Mouse (Mus musculus): ENCODE results near the gene 6030452D12Rik.

The 6030452D12Rik gene

DNA sequence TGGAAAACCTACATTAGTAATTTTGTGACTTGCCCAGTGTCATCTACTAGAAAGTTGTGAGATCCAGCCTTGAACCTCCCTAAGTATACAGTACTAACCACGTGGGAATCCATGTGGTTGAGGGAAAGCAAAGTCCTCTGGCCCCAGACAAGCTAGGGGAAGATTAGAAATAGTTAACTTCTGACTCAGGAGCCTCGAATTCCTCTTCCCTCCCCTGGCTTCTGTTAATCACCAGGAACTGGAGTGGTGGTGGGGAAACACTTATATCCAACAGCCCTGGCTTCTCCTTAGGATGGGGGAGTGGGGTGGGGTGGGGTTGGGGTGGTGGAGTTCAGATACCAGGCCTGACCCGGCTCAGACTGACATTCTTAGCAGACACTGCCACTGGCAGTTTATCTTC lies 18.4 kb downstream of the 6030452D12Rik start:
- DNase-seq, result peak in 1 of 2 experiments; percentile 23

DNA sequence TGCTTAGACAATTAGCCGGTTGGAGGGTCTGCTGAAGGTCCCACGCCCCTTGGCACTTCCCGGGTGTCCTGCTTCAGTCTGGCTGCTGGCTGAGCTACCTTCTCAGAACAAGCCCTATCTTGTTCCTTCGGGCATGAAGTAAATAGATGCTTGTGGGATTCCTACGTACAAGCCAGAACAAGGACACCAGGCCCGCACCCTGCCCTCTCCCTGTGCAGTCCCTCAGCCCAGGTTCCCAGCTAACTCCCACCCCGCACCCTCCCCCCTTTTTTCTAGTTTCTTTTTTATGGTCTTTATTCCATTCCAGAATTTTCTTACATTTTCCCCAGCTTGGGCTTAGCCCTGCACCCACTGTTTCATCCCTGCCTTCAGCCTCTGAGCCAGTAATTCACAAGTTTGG lies 20.3 kb downstream of the 6030452D12Rik start:
- no peak for DNase-seq

DNA sequence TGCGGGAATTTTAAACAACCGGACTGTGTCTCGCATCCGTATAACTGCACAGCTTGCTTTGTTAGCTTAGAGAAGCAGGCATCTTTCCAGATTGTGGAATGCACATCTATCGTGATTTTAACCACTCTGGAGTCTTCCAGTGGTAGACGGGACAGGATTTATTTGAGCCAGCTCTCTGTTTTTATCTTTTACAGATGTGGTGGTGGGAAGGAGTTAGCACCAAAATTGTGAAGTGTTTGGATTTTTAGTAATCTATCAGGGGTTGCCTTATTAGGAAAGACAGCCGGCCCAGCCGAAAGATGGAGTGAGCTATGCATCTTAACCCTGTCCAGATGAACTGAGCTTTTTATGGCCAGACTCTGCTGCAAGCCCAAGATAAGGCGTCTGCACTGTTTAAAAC lies 21.5 kb downstream of the 6030452D12Rik start:
- DNase-seq, result no peak

DNA sequence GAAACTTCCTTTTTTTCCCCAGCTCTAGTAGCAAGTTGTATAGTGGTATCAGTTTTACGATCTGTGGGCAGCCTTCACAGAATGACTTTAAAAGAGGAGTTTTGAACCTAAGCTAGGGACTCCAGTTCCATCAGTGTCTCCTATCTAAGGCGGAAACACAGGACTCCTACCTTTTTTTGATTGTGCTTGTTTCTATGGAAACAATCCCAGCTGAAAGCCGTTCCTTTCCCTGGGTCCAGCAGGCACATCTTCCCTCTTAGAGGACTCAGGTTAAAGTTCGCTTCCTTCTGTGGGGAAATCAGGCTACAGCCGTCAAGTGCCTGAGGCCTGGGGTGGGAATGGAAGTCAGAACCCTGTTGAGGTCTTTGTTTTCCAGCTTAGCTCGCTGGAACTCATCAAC lies 26.4 kb downstream of the 6030452D12Rik start:
- no peak for DNase-seq

DNA sequence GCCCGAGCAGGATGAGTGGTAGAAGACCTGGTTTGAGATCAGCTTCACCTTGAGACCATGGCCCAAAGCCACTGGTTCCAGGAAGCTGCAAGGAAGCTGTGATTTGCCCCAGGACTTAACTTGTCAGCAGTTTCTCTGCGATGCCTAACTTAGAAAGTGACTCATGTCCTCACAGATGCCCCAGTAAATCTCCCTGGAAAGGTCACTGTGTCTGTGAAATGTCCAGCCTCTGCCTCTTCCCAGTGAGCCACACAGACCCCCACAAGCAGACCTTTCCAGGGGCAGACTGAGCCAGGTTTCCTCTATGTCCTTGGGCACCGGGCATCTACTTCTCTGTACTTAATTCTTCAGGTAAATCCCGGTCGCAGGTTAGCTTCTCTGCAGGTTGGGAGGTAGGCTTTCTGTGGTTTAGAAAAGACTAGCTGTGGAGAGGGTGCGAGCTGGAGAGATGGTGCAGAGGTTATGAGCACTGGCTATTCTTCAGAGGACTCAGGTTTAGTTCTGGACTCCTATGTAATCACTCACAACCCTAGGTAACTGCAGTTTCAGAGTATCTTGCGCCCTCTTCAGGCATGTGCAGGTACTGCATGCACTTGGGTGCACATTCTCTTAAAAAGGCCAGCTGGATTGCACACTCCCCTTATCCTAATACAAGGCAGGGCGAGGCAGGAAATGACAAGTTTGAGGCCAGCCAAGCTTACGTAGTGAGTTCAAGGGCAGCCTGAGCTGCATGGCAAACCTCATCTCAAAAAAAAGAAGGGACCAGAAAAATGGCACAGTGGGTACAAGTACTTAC lies 27.1 kb downstream of the 6030452D12Rik start:
- no peak for DNase-seq

DNA sequence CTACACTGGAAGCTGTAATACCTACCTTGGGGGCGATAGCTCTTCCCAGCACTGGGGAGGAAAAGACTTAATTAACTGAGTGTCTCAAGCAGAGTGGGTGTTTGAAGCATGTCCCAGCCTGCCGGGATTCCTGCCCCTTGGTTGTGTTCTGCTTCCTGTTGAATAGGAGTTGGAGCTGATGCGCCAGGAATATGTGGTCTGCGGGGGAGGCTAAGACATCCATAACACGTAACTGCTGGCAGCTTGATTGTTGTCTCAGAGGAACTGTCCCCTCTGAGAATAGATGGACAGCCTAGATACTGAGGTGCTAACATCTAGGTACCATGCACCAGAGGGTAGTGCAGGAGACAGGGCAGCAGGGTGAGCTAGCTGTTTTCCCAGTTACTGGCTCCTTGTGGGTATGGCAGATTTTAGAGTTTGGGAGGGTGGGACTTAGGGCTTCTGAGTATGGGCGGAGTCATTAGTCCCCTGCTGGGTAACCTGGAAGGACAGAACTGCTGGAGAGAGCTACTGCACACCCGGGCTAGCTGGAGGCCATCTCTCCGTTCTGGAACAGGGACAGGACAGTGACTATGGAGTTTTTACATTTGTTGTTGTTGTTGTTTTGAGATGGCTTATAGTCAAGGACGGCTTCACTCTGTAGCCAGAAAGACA lies 28.4 kb downstream of the 6030452D12Rik start:
- no peak for DNase-seq

DNA sequence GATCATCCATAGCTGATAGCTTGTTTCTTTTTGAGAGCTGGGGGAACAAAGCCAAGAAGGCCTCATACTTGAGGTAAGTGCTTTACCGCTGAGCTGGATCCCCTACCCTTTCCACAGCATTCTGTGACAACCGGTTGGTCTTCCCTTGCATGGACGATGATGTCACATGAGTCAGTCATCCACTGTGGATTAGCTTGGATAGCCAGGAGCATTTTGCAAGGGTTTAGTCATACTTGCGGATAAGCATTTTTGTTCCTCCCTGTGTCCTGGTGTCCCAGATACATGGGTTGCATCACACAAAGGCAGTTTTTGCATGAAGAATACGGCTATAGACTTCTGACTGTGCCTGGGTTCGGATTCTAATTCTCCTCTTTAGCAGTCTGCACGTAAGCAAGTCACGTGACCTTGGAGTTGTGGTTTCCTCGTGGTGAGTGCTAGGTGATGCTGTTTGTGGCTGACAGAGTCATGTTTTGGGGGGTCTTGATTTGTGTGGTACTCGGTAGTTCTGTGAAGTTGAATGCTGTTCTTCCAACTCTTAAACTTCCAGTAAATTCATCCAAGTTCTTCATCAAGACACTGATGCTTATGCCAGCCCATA lies 29.7 kb downstream of the 6030452D12Rik start:
- DNase-seq, result no peak

DNA sequence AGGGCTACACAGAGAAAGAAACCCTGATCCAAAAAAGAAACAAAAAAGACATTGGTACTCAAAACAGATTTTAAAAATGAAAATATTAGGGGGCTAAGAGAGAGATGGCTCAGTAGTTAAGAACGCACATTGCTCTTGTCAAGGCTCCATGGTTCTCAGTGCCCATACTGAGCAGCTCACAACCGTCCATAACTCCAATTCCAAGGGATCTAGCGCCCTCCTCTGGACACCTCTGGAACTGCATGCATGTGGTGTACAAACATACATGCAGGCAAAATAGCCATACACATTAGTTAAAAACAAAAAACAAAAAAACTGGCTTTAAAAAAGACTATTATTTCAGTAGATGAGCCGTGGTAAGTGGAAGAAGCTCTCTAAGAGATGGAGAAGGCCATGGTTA lies 30.2 kb downstream of the 6030452D12Rik start:
- DNase-seq, result peak in 1 of 2 experiments; percentile 33

DNA sequence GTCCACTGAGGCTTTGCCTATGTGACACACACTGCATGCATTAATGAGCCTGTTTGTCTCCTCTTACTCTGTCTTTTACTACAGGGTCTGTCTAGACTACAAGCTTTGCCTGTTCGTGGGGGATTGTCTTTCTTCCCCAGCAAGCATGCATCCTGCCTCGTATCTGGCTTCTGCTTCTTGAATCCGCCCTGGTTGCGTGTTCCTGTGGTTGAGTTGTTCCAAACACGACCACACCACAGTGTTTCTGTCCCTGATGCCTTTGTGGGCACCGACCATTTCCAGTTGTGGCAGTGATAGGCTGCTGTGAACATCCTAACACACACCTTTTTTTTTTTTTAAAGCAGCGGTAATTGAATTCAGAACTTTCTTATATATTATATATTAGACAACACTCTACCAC lies 33.4 kb downstream of the 6030452D12Rik start:
- DNase-seq, result no peak

DNA sequence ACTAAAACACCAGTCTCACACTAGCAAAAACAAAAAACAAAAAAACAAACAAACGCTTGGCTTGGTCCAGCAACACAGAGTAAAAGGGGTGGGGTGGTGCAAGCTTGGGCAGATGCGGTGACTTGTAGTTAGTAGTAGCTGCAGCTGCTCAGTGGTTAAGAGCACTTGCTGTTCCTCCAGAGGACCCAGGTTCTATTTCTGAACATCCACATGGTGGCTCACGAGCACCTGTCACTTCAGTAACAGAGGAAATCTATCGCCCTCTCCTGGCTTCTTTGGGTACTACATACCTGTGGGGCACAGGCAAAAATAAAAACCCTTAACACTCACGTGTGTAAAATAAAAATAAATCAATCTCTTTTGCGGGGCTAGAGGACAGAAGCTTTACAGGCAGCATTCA lies 34.1 kb downstream of the 6030452D12Rik start:
- peak; percentile 66 to 84 for DNase-seq

DNA sequence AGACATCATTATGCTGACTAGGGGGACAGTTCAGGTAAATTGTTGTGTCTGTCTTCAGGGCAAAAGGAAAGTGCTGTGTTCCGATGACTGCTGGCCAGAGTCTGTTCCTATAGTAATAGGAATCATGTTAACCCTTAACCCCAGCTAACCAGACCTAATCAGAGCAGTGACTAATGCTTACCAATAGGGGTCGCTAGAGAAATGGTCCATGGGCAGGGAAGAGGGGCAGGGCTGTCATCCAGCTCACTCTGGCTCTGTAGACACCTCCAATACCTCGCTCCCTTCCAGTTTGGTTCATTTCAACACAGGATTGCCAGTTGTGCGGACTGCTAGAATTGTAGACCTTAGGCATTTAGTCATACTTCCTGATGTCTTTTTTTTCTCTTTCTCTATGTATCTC lies 35.1 kb downstream of the 6030452D12Rik start:
- no peak for DNase-seq

DNA sequence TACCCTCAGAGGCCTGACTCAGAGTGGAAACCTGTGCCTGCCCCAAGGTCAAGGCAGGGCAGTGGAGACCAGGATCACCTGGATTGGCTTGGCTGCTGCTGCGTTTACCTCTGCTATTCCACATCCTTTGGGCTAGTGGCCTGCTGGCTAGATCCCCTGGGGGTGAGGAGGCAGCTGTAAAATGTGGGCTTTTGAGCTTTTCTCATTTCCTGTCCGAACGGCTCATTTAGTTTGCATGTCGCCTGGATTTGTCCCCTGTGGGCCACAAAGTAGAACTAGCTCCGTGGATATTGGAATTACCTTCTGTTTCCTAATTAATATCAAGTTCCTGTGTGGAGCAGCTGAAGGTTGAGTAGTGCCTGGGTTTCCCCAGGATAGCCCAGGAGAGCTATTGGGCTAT lies 38.9 kb downstream of the 6030452D12Rik start:
- DNase-seq, result peak in 1 of 2 experiments; percentile 45

DNA sequence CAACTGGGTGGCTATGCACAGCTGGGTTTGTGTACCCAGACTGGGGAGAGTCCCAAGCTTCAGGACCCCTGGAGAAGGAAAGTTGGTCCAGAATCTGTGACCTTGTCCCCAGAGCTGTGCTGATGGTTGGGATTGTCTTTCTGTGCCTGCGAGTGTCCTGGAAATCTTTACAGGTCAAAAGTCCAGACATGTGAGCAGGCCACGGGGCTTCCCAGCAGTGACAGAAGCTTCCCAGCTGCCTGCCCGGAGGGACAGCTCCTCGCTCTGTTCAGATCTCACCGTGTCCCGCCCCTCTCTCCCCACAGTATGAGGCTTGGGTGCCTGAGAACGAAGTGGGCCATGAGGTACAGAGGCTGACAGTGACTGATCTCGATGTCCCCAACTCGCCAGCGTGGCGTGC lies 40.7 kb downstream of the 6030452D12Rik start:
- no peak for DNase-seq

DNA sequence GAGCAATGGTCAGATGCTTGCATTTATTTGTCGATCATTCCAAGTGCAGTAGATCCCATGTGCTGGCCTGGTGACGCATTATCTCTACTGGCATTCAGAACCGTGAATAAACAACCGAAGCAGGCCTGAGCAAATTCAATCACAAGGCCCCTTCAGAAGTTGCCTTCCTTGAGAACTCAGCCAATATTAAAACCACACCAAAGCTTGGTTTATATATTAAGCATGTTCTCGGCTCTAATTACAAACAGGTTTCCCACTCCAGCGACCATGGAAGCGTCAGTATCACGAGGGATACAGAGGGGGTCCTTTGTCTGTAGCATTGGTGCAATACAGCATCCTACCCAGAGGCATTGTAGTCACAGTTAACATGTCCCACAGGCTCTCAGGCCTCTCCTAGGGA lies 42.7 kb downstream of the 6030452D12Rik start:
- no peak for DNase-seq

DNA sequence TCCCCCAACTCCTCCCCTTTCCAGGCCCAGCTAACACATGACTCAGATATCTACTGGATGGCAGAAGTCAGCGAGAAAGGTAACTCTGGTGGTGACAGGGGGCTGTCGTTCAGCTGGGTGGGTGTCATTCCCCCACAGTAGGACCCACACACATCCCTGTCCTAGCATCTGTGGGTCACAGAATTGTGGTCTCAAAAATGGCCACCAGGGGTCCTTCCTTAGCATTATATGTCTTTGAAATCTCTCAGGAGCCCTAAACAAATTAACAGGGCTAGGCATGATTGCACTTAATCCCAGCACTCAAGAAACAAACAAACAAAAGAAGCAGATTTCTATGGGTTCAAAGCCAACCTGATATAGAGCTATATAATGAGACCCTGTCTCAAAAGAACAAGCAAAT lies 44.8 kb downstream of the 6030452D12Rik start:
- DNase-seq, result peak in 1 of 2 experiments; percentile 40

DNA sequence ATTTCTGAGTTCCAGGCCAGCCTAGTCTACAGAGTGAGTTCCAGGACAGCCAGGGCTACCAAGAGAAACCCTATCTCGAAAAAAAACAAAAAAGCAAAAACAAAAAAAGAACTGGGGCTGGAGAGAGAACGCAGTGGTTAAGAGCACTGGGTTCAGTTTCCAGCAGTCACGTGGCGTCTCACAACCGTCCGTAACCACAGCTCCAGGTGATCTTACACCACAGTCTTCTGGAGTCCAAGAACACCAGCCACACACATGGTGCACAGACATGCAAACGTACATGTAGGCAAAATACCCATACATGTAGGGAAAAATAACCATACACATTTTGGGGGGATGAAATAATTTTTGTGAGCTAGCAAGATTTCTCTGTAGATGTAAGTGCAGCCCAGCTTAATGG lies 46.4 kb downstream of the 6030452D12Rik start:
- DNase-seq, result no peak

DNA sequence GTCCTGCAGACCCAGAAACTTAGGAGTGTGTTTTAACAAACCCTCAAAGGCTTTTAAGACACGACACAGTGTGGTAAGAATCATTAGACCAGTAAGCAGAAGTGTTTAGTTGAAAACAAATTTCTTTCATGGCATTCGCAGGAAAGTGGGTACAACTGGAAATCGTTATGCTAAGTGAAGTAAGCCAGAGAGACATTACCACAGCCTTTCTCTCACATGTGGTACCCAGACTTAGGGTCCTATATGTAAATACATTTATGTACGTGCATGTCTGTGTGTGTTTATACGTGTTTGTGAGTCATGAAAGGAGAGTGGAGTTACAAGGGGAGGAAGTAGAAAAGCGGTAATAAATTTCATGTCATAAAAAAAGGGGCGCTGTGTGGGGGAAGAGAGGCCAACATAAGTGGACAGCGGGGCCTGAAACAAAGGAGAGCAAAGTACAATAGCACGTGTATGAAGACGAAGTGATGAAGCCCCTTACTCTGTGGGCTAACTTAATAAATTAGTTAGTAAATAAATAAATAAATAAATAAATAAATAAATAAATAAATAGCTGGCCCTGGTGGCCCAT lies 48.1 kb downstream of the 6030452D12Rik start:
- DNase-seq, result no peak

DNA sequence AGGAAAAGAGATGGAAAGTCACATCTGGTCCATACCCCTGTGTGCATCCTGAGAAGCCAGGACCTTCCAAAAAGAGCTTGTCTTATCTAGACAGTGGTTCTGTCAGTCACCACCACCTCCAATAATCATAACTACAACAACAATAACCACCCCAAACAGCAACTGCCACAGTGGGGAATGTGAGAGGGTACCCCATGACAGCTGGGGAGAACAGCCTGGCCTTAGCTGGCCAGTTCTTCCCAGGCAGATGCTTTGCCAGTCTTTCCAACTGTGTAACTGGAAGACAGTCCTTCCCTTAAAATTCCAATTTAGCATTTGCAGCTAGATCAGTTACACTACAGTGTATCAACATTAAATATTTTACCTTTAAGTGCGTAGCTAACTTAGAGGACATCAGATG lies 50.6 kb downstream of the 6030452D12Rik start:
- no peak for DNase-seq

DNA sequence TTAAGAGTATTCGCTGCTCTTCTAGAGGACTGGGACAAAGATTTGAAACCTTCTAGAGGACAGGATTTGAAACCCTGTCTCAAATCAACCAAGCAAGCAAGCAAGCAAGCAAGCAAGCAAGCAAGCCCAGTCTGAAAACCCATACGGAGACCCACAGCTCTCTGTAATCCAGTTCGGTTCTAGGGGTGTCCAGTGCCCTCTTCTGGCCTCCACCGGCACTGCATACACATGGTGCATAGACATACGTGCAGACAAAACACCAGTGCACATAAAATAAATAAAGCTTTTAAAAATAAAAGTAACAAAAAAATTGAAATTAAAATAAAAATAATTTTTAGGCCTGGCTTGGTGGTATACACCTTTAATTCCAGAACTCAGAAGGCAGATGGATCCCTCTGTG lies 53.7 kb downstream of the 6030452D12Rik start:
- DNase-seq, result no peak

DNA sequence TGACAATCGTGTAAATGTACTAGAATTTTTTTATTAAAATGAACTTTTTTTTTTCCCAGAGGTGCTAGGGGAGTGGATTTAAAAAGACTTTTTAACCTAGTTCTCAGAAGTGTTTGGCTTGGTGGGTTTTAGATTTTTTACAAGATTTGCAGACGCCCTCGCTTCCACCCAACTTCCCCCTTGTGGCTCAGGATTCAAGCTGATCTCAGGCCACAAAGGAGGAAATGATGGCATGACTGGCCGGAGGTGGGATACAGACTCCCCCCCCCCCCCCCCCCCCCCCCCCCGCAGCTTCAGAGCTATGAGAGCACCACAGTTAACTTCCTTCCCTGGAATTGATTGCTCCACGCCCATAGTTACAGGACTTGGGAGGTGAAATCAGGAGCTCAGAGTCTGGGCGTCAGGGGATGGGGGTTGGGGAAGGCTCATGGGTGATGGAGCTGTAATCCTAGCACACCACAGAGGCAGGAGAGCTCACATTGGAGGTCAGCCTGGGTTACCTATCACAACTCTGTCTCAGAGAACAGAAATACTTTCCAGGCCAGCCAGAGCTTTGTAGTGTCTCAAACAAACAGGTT lies 55.8 kb downstream of the 6030452D12Rik start:
- DNase-seq, result no peak
